Comparison of ENCODE assay signal across 17 mouse cellular contexts in the genomic region with DNA sequence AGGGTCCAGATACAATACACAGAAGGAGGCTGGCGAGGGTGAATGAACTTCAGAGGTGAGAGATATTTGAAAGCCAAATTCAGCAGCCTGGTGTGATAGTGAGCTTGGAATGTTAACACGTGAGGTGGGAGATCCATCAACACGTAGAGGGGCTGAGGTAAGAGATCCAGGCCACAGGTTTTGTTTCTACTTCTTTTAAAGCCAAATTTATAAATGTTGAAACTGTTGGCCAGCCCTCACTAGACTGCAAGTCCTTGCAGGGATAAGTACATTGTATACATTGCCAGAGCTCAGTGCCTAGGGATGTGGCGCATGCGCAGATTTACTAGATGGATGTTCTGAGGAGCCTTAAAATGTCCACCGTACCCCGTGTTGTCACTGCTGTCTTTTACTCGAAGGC.
"Had no signal": no experiment of that assay in that cellular context is flagged by ENCODE, and none has a peak within 500 bp of the region (broad histone marks: within the 10 kb centered on the region; RNA-seq: fewer than 3 reads in every experiment).

No protein-coding gene starts in this region.

- H3K27me3 ChIP-seq: limb, embryonic 15.5 days; stomach, embryonic 15.5 days had no signal

- H3K9me3 ChIP-seq: limb, embryonic 15.5 days; stomach, embryonic 15.5 days had no signal

- ATAC-seq: liver, postnatal 0 days; lung, postnatal 0 days had no signal

- H3K9ac ChIP-seq: limb, embryonic 15.5 days; liver, embryonic 14.5 days; liver, postnatal 0 days; lung, embryonic 14.5 days; stomach, embryonic 15.5 days had no signal

- H3K4me2 ChIP-seq: limb, embryonic 15.5 days; liver, embryonic 11.5 days; lung, embryonic 14.5 days; stomach, embryonic 15.5 days had no signal

- H3K4me3 ChIP-seq: layer of hippocampus, adult 2 months; limb, embryonic 15.5 days; stomach, embryonic 15.5 days had no signal

- H3K36me3 ChIP-seq: limb, embryonic 15.5 days; stomach, embryonic 15.5 days had no signal

- H3K27ac ChIP-seq: kidney, postnatal 0 days; layer of hippocampus, adult 2 months; limb, embryonic 15.5 days; liver, embryonic 14.5 days; macrophage; stomach, embryonic 15.5 days had no signal

- DNase-seq: kidney, postnatal 25 days; layer of hippocampus, adult 9-11 months; liver, postnatal 0 days; lung, embryonic 14.5 days; midbrain, embryonic 14.5 days; right cerebral cortex, postnatal 14 days; right cerebral cortex, postnatal 4 days; spleen, adult 18-20 months; thymus, postnatal 25 days had no signal
